Mouse (Mus musculus) MEL (cell line): ENCODE results near the gene Tph2. TPM values are rescaled to one million over a fixed set of nuclear protein-coding genes. Genes with fewer than 3 reads are reported as not detected.

Experiments
- DNase-seq: peaks from one replicate; pipeline ENCODE4 v3.0.0; 2011; ENCODE audit warnings: low read depth, low spot score
- H3K27ac ChIP-seq: 2 replicates; pipeline ENCODE4 v1.5.1; 2012; ENCODE audit warnings: low read depth, mild to moderate bottlenecking, control low read depth, low read length, moderate library complexity; ENCODE audit not compliant: control insufficient read depth
- H3K27me3 ChIP-seq, 2 experiments: fragments of 150-350 bp in 1 of 2; sonication (generic) in 1 of 2; 2 replicates each; pipeline ENCODE4 v1.6.1; 2012; ENCODE audit warnings: low read length in 2 of 2, mild to moderate bottlenecking in 2 of 2, improper control_type of control experiment in 1 of 2, moderate library complexity in 1 of 2; ENCODE audit not compliant: insufficient read depth in 2 of 2, control insufficient read depth in 1 of 2
- H3K36me3 ChIP-seq, 2 experiments: 2 replicates each; pipeline ENCODE4 v1.6.1; 2012 to 2014; ENCODE audit warnings: low read length in 2 of 2, improper control_type of control experiment in 1 of 2, inconsistent platforms in 1 of 2, mild to moderate bottlenecking in 1 of 2; ENCODE audit not compliant: insufficient read depth in 2 of 2, control insufficient read depth in 1 of 2
- H3K4me1 ChIP-seq, 2 experiments: fragments of 150-350 bp in 1 of 2; sonication (generic) in 1 of 2; 2 replicates each; pipeline ENCODE4 v1.6.1; 2012; ENCODE audit warnings: low read length in 2 of 2, improper control_type of control experiment in 1 of 2, mild to moderate bottlenecking in 1 of 2; ENCODE audit not compliant: insufficient read depth in 2 of 2, control insufficient read depth in 1 of 2
- H3K4me3 ChIP-seq, 2 experiments: fragments of 150-350 bp in 1 of 2; sonication (generic) in 1 of 2; 2 replicates each; pipeline ENCODE4 v1.5.1; 2012; ENCODE audit warnings: low read depth in 2 of 2, low read length in 2 of 2, mild to moderate bottlenecking in 2 of 2, moderate library complexity in 2 of 2, control low read depth in 1 of 2, improper control_type of control experiment in 1 of 2; ENCODE audit not compliant: control insufficient read depth in 1 of 2, insufficient read depth in 1 of 2
- H3K79me2 ChIP-seq: 2 replicates; pipeline ENCODE4 v1.6.1; 2012; ENCODE audit warnings: mild to moderate bottlenecking, low read length, moderate library complexity; ENCODE audit not compliant: control insufficient read depth, poor library complexity, insufficient read depth
- H3K9ac ChIP-seq: 2 replicates; pipeline ENCODE4 v1.6.1; 2012; ENCODE audit warnings: low read depth, mild to moderate bottlenecking, control low read depth, low read length, moderate library complexity; ENCODE audit not compliant: control insufficient read depth, poor library complexity, severe bottlenecking
- H3K9me3 ChIP-seq: fragments of 150-350 bp; sonication (generic); replicated peaks from 2 replicates; pipeline ENCODE4 v1.6.1; 2012; ENCODE audit warnings: mild to moderate bottlenecking, low read length, improper control_type of control experiment, moderate library complexity; ENCODE audit not compliant: insufficient read depth
- BHLHE40 ChIP-seq: IDR thresholded peaks from 2 replicates; pipeline ENCODE4 v1.6.1; 2012; ENCODE audit warnings: low read depth, mild to moderate bottlenecking, inconsistent platforms, low read length, improper control_type of control experiment, borderline replicate concordance
- CHD1 ChIP-seq: IDR thresholded peaks from 2 replicates; pipeline ENCODE4 v1.6.1; 2012; ENCODE audit warnings: low read depth, mild to moderate bottlenecking, inconsistent platforms, low read length, improper control_type of control experiment
- E2F4 ChIP-seq: IDR thresholded peaks from 2 replicates; pipeline ENCODE4 v1.6.1; 2011; ENCODE audit warnings: low read depth, low read length, improper control_type of control experiment, borderline replicate concordance
- ETS1 ChIP-seq: IDR thresholded peaks from 2 replicates; pipeline ENCODE4 v1.6.1; 2012; ENCODE audit warnings: low read depth, mild to moderate bottlenecking, inconsistent platforms, low read length, improper control_type of control experiment, moderate library complexity
- GABPA ChIP-seq: IDR thresholded peaks from 2 replicates; pipeline ENCODE4 v1.6.1; 2012; ENCODE audit warnings: low read depth, mild to moderate bottlenecking, inconsistent platforms, low read length, improper control_type of control experiment, moderate library complexity
- GATA1 ChIP-seq: IDR thresholded peaks from 2 replicates; pipeline ENCODE4 v1.6.1; 2011; ENCODE audit warnings: low read depth, low read length, improper control_type of control experiment
- HCFC1 ChIP-seq: IDR thresholded peaks from 2 replicates; pipeline ENCODE4 v1.6.1; 2012; ENCODE audit warnings: low read depth, mild to moderate bottlenecking, inconsistent platforms, low read length, improper control_type of control experiment, moderate library complexity
- JUND ChIP-seq: IDR thresholded peaks from 2 replicates; pipeline ENCODE4 v1.6.1; 2011; ENCODE audit warnings: low read depth, mild to moderate bottlenecking, improper control_type of control experiment, low read length
- KAT2A ChIP-seq: conservative IDR thresholded peaks from 2 replicates; pipeline ENCODE4 v1.6.1; 2012; ENCODE audit warnings: low read depth, low read length, improper control_type of control experiment, inconsistent platforms
- MAFK ChIP-seq: IDR thresholded peaks from 2 replicates; pipeline ENCODE4 v1.6.1; 2011; ENCODE audit warnings: low read depth, mild to moderate bottlenecking, low read length, improper control_type of control experiment, borderline replicate concordance
- MAZ ChIP-seq: IDR thresholded peaks from 2 replicates; pipeline ENCODE4 v1.6.1; 2012; ENCODE audit warnings: low read depth, mild to moderate bottlenecking, inconsistent platforms, low read length, improper control_type of control experiment
- NELFE ChIP-seq: IDR thresholded peaks from 2 replicates; pipeline ENCODE4 v1.6.1; 2011; ENCODE audit warnings: low read depth, low read length, improper control_type of control experiment
- POLR2A ChIP-seq, 2 experiments: IDR thresholded peaks; 2 replicates each; pipeline ENCODE4 v1.6.1; 2011 to 2012; ENCODE audit warnings: low read length in 2 of 2, mild to moderate bottlenecking in 2 of 2, control low read depth in 1 of 2, improper control_type of control experiment in 1 of 2, low read depth in 1 of 2, moderate library complexity in 1 of 2; ENCODE audit not compliant: control insufficient read depth in 1 of 2, insufficient read depth in 1 of 2, poor library complexity in 1 of 2
- POLR2AphosphoS5 ChIP-seq: IDR thresholded peaks from 2 replicates; pipeline ENCODE4 v1.6.1; 2012; ENCODE audit warnings: low read depth, borderline replicate concordance, mild to moderate bottlenecking, inconsistent platforms, low read length, moderate library complexity, mixed read lengths
- RCOR1 ChIP-seq: IDR thresholded peaks from 2 replicates; pipeline ENCODE4 v1.6.1; 2012; ENCODE audit warnings: low read depth, mild to moderate bottlenecking, inconsistent platforms, low read length, improper control_type of control experiment
- SIN3A ChIP-seq: IDR thresholded peaks from 2 replicates; pipeline ENCODE4 v1.6.1; 2012; ENCODE audit warnings: low read length, improper control_type of control experiment, inconsistent platforms
- TBP ChIP-seq: IDR thresholded peaks from 2 replicates; pipeline ENCODE4 v1.8.0; 2011; ENCODE audit warnings: low read depth, low read length, improper control_type of control experiment
- TCF12 ChIP-seq: IDR thresholded peaks from 2 replicates; pipeline ENCODE4 v1.6.1; 2014; ENCODE audit warnings: low read depth, mild to moderate bottlenecking, inconsistent platforms, low read length, improper control_type of control experiment, moderate library complexity
- UBTF ChIP-seq: IDR thresholded peaks from 2 replicates; pipeline ENCODE4 v1.6.1; 2012; ENCODE audit warnings: low read depth, mild to moderate bottlenecking, inconsistent platforms, low read length, improper control_type of control experiment, moderate library complexity, borderline replicate concordance; ENCODE audit not compliant: insufficient read depth
- USF2 ChIP-seq, 2 experiments: IDR thresholded peaks; 2 replicates each; pipeline ENCODE4 v1.6.1; 2011 to 2012; ENCODE audit warnings: improper control_type of control experiment in 2 of 2, low read length in 2 of 2, borderline replicate concordance in 1 of 2, inconsistent platforms in 1 of 2, low read depth in 1 of 2, mild to moderate bottlenecking in 1 of 2; ENCODE audit not compliant: insufficient read depth in 1 of 2
- ZC3H11A ChIP-seq: IDR thresholded peaks from 2 replicates; pipeline ENCODE4 v1.6.1; 2012; ENCODE audit warnings: low read depth, mild to moderate bottlenecking, inconsistent platforms, low read length, improper control_type of control experiment
- ZKSCAN1 ChIP-seq: IDR thresholded peaks from 2 replicates; pipeline ENCODE4 v1.6.1; 2012; ENCODE audit warnings: low read depth, mild to moderate bottlenecking, inconsistent platforms, low read length, improper control_type of control experiment, moderate library complexity
- ZMIZ1 ChIP-seq: IDR thresholded peaks from 2 replicates; pipeline ENCODE4 v1.6.1; 2012; ENCODE audit warnings: low read depth, mild to moderate bottlenecking, inconsistent platforms, low read length, improper control_type of control experiment, moderate library complexity
- polyA plus RNA-seq, 2 experiments: library from polyadenylated mRNA; stranded (reverse) in 1 of 2; unstranded in 1 of 2; fragments of >175 nt in 1 of 2; fragments of >200 nt in 1 of 2; gene quantifications; 2 replicates each; pipeline versions ENCODE4 v1.2.1 to v1.2.4; 2012; ENCODE audit warnings: low replicate concordance in 2 of 2, low read depth in 1 of 2; ENCODE audit not compliant: insufficient read length in 2 of 2, insufficient read depth in 1 of 2, missing spikeins in 1 of 2
- total RNA-seq: library from RNA; depleted of rRNA; stranded (reverse); fragments of 300-350 nt; gene quantifications from 2 replicates; pipeline ENCODE4 v1.2.3, GENCODE M21; 2012

The Tph2 gene
- total and polyA plus RNA-seq, 3 experiments, result not detected

- Histone ChIP-seq H3K36me3 (peaks cover 7 to 15% of the 10 kb centered on the region in 2 experiments), H3K9ac (no peak overlapping the region), H3K9me3 (no peaks in the 10 kb centered on the region), H3K4me1 (peaks cover 4 to 9% of the 10 kb centered on the region in 2 experiments; a peak in 2 of 4 replicates), H3K4me3 (no peak overlapping the region), H3K27ac (no peak overlapping the region), H3K27me3 (no peaks in the 10 kb centered on the region), H3K79me2 (peaks cover 1% of the 10 kb centered on the region; the same call in 1 of the 2 replicates)
- no peak for DNase-seq
- TF ChIP-seq E2F4, result no peak
- no peak for TF ChIP-seq ZC3H11A
- TF ChIP-seq KAT2A, result no peak
- TF ChIP-seq GABPA, result no peak
- no peak for TF ChIP-seq POLR2A (IDR thresholded peaks at IDR 0.05; ENCODE audit: control insufficient read depth in 1 of 2, insufficient read depth in 1 of 2, low read depth in 1 of 2, low read length in 2 of 2, poor library complexity in 1 of 2)
- no peak for TF ChIP-seq UBTF
- TF ChIP-seq TCF12, result no peak
- TF ChIP-seq JUND, result no peak
- no peak for TF ChIP-seq RCOR1
- no peak for TF ChIP-seq ETS1
- no peak for TF ChIP-seq USF2 (IDR thresholded peaks at IDR 0.05; ENCODE audit: borderline replicate concordance in 1 of 2, insufficient read depth in 1 of 2, low read depth in 1 of 2, low read length in 2 of 2)
- TF ChIP-seq MAFK, result no peak
- no peak for TF ChIP-seq TBP
- TF ChIP-seq BHLHE40, result no peak
- TF ChIP-seq GATA1, result no peak
- TF ChIP-seq ZKSCAN1, result no peak
- no peak for TF ChIP-seq POLR2AphosphoS5
- no peak for TF ChIP-seq MAZ
- TF ChIP-seq SIN3A, result no peak
- TF ChIP-seq CHD1, result no peak
Observed at GRCm38 (mm10) chr10:115223845-115224244, 39.0 kb upstream of the Tph2 start.

GRCm38 (mm10) chr10:115212916-115213580, 28.2 kb upstream of the Tph2 start:
- no peak for TF ChIP-seq CHD1
- TF ChIP-seq MAZ, result no peak
- TF ChIP-seq ZKSCAN1, result no peak
- TF ChIP-seq SIN3A, result no peak
- TF ChIP-seq ETS1, result no peak
- TF ChIP-seq ZMIZ1, result no peak
- no peak for TF ChIP-seq KAT2A
- TF ChIP-seq MAFK, result no peak
- no peak for TF ChIP-seq GATA1
- TF ChIP-seq RCOR1, result no peak
- TF ChIP-seq HCFC1, result no peak
- no peak for TF ChIP-seq NELFE
- H3K36me3 ChIP-seq, result peaks cover 0 to 6% of the 10 kb centered on the region in 2 experiments; a peak in 2 of 4 replicates

More at GRCm38 (mm10) chr10:115212916-115213580, 28.2 kb upstream of the Tph2 start:
- Histone ChIP-seq H3K4me3 (no peak overlapping the region), H3K9me3 (no peaks in the 10 kb centered on the region), H3K9ac (no peak overlapping the region), H3K27me3 (no peaks in the 10 kb centered on the region), H3K27ac (no peak overlapping the region), H3K4me1 (no peaks in the 10 kb centered on the region), H3K79me2 (no peaks in the 10 kb centered on the region)
- DNase-seq, result no peak
